Mouse (Mus musculus) thymus, postnatal 4 days (tissue): ENCODE measurements around the gene Dapk3.
A peak's percentile ranks its signal among the peaks of the same experiment; 100 is the strongest.
"Not testable (repeated sequence)": the region's sequence is repeated elsewhere in the genome, so short reads cannot be mapped to it uniquely, and the experiment has no call there.

Experiments
- DNase-seq: peaks from one replicate; pipeline ENCODE4 v3.0.0; 2021

Gene Dapk3

GRCm38 (mm10) chr10:81179451-81180342, 3.1 kb upstream of the Dapk3 start:
- DNase-seq, result no peak

- DNase-seq, result no peak
Observed at GRCm38 (mm10) chr10:81180946-81181345, 1.9 kb upstream of the Dapk3 start.

DNA sequence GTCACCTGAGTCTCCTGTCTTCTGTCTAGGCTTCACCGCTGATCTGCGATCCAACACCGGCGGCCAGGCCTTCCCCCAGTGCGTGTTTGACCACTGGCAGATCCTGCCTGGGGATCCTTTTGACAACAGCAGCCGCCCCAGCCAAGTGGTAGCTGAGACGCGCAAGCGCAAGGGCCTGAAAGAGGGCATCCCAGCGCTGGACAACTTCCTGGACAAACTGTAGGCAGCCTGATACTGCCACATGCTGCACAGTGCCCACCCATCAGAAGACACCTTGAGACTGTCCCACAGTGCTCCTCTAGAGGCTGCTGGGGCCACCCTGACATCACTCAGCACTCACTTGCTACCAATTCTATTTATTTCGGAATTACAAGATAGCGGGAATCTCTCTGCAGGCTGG, 945 bp upstream of the Dapk3 start:
- DNase-seq, result not testable (repeated sequence)

- no peak for DNase-seq
Observed at GRCm38 (mm10) chr10:81183805-81184204, 1.0 kb downstream of the Dapk3 start, which contains the start of gene 4930442H23Rik. TSS of gene 4930442H23Rik (minus strand) at chr10:81183849.

DNA sequence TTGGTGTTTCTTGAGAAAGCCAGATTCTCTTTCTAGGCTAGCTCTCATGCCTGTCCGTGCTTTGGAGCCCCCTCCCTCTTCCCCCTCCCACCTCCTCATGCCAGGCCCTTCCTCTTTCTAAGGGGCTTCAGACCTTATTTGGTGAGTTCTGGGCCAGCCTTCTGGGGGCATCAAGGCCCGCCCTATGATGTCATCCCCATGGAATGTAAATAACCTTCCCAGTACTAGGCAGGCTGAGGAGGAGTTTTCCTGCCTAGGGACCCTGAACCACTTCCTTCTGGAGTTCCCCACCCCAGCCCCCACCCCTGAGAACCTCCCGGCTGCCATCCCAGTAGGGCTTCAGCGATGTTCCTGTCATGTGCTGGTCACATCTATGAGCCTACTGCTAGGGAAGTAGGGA, 2.0 kb downstream of the Dapk3 start:
- DNase-seq, result no peak

DNA sequence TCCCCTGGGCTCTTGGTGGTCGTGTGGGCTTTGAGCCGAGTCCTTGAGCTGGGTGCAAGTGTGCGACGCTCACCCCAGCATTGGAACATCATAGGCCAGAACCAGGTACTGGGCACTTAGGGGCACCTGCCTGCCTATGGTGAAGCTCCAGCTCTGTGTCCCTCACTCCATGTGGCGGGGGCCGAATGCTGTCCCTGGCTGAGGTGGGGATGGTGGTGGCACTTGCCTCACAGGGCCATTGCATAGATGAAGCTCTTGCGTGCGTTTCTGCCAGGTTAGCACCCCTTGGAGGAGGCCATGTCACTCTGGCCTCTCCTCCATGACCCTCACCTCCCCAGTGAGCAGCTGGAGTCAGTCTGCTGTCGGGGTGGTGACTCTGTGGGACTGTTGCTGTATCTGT, 4.4 kb downstream of the Dapk3 start:
- DNase-seq, result no peak

DNA sequence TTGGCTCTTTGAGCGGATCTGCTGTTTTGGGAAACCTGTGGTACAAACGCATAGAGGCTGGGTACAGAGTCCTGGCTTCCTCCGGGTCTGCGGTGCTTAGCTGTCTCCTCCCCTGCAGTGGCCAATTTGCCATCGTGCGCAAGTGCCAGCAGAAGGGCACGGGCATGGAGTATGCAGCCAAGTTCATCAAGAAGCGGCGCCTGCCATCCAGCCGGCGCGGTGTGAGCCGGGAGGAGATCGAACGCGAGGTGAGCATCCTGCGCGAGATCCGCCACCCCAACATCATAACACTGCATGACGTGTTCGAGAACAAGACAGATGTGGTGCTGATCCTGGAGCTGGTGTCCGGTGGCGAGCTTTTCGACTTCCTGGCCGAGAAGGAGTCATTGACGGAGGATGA, 7.0 kb downstream of the Dapk3 start:
- DNase-seq, result no peak

DNA sequence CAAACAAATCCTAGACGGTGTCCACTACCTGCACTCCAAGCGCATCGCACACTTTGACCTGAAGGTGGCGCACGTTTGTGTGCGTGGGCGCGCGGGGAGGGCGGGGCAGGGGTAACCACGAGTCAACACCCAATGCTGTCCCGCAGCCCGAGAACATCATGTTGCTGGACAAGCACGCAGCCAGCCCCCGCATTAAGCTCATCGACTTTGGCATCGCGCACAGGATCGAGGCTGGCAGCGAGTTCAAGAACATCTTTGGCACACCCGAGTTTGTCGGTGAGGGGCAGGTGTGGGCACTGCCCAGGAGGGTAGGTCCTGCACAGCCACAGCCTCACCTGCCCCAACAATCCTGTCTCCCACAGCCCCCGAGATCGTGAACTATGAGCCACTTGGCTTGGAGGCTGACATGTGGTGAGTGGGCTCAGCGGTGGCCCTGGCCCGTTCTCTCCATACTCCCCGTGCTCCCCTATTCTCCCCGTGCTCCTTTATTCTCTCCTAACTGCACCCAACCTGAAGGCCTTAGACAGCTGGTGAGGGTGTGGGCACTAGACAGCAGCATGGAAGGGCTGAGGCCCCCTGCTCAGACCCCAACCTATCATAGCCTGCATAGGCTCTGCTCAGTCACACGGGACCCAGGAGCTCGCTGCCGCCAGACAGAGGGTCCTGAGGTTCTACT, 7.6 kb downstream of the Dapk3 start:
- DNase-seq, result peak; percentile 63

DNA sequence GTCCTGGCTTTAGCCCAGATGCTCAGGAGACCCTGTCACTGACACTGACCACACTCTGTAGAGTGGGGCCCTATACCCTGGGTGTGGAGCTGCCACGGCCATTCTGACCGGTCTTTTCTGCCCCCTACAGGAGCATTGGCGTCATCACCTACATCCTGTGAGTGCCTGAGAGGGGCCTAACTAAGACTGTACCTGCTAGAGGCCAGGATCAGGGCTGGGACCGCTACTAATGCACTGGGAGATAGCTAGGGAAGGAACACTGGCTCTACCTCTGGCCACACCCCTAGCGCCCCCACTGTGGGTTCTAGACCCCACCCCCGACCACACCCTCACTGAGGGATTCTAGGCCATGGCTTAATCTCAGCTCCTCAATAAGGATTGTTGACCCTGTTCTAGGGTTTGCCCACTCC, 8.1 kb downstream of the Dapk3 start:
- DNase-seq, result peak; percentile 27

GRCm38 (mm10) chr10:81191342-81191982, 8.7 kb downstream of the Dapk3 start:
- peak; percentile 31 for DNase-seq

GRCm38 (mm10) chr10:81192270-81192967, 9.6 kb downstream of the Dapk3 start:
- peak; percentile 91 for DNase-seq

DNA sequence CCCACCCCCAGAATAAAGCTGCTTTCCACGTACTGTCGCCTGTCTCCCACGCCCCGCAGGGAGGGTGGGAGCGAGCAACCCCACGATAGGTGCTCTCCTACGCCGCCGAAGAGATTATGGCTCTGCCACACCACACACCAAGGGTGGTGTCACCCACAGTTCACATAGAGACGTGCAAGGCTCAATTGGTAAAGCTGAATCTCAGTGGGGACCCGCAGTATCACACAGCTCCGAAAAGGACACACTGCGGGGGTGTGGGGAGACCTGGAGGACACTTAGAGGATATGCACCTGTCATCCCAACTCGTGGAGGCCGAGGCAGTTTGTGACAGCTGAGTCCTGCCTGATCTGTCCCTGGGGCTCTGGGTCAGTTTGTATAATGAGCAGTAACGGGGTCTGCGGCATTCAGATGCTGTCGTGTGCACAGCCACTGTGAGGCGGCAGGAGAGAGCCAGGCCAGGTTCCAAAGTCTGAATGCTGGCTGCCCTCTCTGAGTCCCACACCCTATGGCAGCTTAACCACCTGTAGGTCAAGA, 10.2 kb downstream of the Dapk3 start:
- DNase-seq, result no peak

GRCm38 (mm10) chr10:81193991-81194774, 11.4 kb downstream of the Dapk3 start:
- DNase-seq, result peak; percentile 56

GRCm38 (mm10) chr10:81195300-81195699, 12.5 kb downstream of the Dapk3 start:
- no peak for DNase-seq

GRCm38 (mm10) chr10:81196470-81197065, 13.8 kb downstream of the Dapk3 start:
- no peak for DNase-seq

DNA sequence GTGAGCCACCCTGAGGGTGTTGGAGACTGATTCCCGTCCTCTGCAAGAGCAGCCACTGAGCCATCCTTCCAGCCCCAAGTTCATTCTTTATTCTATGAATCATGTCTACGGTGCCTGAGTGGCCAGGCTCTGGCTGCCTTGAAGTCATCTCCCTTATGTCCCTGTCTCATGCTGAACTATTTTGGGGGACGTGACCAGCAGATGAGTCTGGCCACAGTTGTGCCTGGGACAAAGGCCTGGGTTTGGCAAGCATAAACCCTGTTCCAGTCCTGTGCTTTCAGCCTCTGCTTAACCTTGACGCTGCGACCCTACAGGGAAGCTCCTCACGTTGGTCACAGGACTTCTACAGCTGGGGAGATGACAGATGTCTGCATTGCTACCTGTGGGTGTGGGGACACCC, 14.5 kb downstream of the Dapk3 start:
- no peak for DNase-seq

DNA sequence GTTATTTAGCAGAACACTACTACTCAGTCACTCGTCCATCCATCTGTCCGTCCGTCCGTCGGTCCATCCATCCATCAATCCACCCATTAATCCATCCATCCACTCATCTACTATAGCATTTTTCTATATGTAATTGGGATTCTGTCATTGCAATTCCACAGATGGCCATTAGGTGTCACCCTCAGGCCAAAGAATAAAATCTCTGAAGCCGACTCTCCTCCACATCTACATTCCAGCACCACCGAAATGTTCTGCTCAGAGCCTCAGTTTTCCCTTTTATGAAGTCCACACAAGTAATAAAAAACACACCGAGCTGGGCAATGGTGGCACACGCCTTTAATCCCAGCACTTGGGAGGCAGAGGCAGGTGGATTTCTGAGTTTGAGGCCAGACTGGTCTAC, 15.4 kb downstream of the Dapk3 start:
- DNase-seq, result peak; percentile 76

DNA sequence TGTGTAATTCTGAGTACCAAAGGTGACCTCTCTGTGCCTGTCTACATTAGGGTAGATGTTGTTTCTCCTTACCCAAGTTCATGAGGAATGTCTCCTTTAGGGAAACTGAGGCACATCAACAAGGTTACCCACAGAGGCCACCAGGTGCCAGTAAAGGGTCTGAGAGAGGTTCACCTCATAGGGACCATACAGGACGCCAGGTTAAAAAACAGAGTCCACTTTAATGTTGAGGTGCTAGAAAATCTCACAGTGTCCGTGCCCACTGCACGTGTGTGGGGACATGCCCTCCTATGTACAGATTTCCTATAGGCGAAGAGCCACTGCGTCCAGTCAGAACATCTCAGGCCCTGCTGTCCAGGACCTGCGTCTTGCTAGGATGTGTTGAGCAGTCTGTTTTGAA, 16.2 kb downstream of the Dapk3 start:
- no peak for DNase-seq

- DNase-seq, result no peak
Observed at GRCm38 (mm10) chr10:81200141-81200540, 17.3 kb downstream of the Dapk3 start.

GRCm38 (mm10) chr10:81200605-81201287, 17.9 kb downstream of the Dapk3 start:
- no peak for DNase-seq
